Mouse (Mus musculus): ENCODE measurements at regions not wholly inside any gene's neighbourhood (a gene's known extent, or its start where the extent isn't known, plus 50 kb on each side); places are given as distances from the start of the nearest gene placed in this dataset.

DNA sequence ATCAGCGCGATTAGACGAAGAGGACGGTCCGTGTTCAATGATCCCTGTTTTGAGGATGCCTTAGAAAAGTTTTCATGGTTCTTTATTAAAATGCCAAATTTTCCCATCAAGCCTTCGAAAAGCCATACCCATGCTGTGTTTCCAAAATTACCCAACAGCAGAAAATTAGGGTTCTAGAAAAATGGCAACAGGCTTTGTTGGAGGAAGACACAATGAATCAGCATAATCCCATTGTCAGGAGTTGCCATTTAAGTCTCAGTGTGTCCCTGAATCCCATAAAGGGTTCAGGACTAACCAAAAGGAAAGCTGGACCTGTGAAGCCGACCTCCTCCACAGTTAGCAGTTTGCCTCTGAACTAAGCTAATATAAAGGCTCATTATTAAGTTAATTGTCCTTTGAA, 247.6 kb downstream of the Nr2f2 start:
- DNase-seq = no peak
- intact Hi-C loops (cut with DNase I) = loop anchor here (5.0 kb wide), 1 partner anchor 218 kb away; no protein-coding TSS in a partner anchor

DNA sequence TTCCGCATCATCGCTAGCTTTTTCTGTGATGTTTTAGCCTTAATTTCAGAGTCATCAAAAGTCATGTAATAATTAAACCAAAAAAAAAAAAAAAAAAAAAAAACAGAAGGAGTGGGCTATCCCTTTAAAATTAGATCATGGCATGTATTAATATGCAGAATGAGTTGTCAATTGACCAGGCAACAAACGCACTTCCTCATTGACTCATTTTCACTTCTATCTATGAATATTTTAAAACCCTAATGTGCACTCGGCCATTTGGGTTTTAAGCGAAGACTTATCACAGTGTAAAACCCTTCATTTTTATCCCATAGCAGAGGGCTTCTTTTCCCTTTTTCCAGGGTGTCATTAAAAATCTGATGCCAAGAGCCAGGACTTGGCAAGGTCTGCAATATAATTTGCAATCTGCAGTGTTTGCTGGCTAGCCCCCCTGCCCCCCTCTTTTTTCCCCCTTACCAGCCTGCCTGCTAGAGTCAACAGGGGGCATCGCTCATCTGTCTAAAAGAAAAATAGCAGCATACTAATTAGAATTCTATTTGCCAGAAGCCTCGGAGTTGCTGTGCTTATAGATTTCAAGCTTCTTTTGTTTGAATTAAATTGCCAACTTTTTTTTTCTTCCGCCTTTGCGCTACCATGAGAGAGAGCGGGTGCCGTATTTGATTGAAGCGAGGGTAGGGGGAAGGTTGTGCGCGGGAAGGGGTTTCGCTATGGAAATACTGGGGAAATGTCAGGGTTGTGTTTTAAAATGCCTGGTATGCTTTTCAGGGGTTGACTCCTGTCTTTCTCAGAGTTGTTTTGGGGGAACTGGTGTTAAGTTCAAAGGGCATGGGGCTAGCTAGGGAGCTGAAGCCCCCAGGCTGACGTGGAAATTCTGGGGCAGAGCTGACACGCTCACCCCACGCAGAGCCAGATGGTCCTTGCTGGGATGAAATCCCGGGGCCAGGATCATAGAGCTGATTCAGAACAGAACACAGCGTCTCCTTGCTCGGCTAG, 248.3 kb downstream of the Nr2f2 start:
- DNase-seq = no peak
- intact Hi-C loops (cut with DNase I) = loop anchor here (5.0 kb wide), 1 partner anchor 219 kb away; no protein-coding TSS in a partner anchor

DNA sequence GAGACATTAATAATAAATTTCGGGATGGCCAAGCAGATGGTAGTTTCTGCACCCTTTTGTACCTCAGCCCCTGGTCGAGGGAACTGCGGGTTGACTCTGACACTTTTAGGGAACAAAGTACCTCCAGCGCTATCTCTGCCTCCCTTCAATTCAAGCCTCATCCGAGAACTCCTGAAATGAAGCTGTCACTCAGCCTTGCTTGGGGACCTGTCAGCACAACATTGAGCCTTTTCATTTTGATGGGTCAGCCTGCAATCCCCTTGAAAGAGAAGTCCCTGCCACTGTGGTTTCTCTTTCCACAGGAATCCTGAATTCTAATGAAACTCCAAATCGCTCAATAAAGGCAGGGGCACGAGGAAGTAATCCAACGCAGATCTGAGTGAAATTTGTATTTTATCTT, 257.5 kb downstream of the Nr2f2 start:
- no peak for DNase-seq
- intact Hi-C loops (cut with DNase I) = no loop called here

DNA sequence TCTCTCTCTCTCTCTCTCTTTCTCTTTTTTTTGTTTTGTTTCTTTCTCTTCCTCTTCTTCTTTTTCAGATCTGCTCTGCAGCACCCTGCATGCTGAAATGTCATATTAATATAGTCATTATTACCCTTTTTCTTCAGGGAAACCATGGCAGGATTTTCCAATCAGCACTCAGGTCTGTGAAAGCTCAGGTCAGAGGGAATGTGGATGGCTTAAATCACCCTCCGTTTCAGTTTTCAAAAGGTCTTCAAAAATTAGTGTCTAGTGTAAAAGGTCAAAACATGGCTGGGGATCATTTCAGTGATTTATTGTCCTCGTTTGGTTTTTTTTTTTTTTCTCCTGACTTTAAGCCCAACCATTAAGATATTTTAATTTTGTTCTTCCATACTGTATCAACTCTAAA, 261.5 kb downstream of the Nr2f2 start:
- DNase-seq = no peak
- intact Hi-C loops (cut with DNase I) = no loop called here

DNA sequence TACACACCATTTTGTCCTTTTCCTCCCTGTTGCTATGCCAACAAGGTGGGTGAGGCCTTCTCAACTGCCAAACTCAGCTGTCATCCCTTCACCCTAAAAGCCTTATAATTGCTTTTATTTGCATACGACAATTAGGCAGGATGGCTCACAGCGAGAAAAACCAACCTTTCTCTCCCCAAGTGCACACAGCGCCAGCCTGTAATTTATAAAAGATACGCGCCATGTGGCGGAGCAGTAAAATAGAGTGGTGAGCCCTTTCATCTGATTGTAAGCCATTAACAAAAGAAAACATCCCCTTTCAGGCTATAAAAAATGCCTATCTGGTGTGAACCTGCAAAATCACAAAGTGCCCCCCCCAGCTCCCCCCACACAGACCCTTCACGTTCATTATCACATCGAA, 262.0 kb downstream of the Nr2f2 start:
- intact Hi-C loops (cut with DNase I) = no loop called here

DNA sequence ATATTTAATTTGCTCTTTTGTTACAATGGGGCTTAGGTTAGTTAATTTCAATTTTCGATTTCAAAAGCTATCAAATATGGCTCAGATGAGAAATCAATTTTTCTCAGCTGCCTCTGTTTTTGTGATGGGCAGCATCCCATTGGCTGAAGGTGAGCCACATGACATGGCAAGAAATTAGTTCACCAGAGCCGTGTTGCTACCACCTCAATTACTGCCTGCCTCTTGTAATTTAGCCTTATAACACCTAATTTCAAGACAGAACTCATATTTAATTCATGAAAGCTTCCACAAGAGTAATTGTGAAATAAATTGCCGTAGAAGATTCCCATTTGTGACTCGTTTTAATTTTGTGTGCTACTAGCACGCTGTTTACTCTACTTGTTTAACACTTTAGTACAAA, 262.9 kb downstream of the Nr2f2 start:
- intact Hi-C loops (cut with DNase I) = no loop called here
- DNase-seq = no peak

More for the DNA sequence above, 262.0 kb downstream of the Nr2f2 start:
- no peak for DNase-seq

DNA sequence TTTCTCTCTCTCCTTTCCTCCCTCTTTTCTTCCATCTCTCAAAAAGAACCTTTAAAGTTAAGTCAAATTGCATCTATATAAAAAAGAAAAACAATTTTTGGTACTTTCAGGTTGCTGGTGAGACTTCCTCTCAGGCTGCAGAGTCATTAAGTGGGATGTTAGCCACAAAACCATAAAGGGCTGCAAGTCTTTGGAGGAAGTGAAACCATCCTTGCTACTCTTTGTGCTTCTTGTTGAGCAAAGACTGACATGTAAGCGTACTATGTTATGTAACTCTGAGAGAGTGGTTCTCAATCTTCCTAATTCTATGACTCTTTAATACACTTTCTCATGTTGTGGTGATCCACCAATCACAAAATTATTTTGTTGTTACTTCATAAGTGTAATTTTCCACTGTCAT, 267.5 kb downstream of the Nr2f2 start:
- intact Hi-C loops (cut with DNase I) = no loop called here
- no peak for DNase-seq

DNA sequence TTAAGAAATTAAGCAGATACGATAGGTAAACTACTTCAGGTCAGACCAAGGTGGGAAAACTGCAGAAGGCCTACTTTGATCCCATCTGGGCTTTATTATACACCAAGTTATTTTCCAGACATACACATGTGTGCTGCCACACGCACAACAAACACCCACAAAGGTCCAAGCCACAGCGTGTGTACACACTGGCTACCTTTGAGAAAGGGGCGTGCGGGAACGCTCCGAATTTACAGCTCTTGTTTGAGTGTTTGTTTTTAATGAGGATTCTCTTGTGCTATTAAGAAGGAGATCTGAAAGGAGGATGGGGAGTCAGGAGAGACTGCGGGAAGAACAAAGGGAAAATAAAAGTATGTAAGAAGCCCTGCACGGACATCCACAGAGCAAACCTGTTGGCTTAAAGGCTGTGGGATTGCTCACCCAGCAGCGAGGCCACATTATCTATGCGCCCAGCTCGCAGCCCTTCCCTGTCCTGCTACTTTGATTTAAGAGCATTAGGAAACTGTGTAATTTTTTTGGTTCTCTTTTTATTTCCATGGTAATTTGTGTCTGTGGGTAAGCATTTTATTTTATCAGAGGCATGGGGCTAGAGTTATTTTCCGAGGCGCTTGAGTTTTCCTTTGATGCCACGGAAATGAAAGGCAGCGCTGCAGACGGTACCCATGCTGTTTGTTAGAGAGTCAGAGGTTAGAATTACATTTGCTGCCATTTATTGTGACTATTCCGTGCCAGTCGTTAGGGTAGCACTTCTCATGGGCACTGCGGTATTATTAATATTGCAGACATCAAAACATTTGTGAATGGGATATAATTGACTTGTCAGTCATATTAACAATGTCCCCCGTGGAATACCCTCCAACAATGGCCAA, 272.4 kb downstream of the Nr2f2 start:
- DNase-seq = no peak
- intact Hi-C loops (cut with DNase I) = no loop called here

DNA sequence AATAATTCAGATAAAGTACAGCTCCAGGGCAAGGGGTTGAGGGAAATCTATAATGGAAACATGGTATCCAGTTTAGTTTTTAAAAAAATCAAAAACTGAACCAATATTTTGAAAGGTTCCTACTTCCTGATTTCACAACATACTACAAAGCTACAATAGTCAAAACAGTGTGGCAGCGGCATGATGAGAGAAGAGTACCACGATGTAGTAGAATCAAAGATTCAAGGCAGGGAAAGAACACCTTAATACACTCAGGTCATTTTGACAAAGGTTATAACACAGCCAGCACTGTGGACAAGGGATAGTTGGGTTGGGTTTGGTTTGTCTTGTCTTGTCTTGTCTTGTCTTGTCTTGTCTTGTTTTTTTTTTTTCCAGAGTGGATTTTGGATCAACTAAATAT, 274.4 kb downstream of the Nr2f2 start:
- DNase-seq = no peak
- intact Hi-C loops (cut with DNase I) = no loop called here

DNA sequence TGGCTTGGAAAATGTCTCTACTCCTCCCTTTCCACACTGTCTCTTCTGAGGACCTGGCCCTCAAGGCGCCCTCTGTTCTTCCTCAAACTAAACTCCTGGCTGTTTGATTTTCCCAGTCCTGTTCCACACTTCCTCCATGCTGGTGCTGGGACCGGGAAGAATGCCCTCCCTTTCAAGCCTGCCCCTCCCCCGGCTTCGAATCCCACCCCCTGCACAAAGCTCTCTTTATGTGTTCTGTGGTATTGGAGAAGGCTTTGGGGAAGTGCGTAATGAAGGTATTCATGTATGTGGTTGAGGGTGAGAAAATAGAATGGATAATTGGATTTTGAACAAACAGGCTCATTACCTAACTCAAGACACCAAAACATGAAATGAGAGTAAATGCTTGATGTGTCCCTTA, 277.4 kb downstream of the Nr2f2 start:
- no peak for DNase-seq
- intact Hi-C loops (cut with DNase I) = no loop called here

DNA sequence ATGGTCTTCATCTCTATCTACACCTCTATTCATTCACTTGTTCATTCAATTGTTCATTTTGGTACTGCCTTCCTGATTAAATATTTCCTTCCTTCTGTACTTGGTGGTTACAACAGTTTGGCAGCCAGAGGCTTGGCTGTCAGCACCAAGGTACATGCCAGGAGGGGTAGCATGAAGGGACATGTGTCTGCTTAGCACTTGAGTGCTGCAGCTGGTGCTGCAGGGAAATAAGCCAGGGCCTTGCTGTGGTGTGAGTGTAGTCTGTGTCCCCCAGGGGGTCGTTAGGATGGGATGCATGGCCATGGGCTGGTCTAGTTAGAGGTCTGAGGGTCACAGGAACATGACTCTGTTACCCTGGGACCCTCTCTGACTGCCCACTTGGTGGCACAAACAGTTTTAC, 296.9 kb downstream of the Nr2f2 start:
- DNase-seq = peak; percentile 29 to 35
- intact Hi-C loops (cut with DNase I) = no loop called here

DNA sequence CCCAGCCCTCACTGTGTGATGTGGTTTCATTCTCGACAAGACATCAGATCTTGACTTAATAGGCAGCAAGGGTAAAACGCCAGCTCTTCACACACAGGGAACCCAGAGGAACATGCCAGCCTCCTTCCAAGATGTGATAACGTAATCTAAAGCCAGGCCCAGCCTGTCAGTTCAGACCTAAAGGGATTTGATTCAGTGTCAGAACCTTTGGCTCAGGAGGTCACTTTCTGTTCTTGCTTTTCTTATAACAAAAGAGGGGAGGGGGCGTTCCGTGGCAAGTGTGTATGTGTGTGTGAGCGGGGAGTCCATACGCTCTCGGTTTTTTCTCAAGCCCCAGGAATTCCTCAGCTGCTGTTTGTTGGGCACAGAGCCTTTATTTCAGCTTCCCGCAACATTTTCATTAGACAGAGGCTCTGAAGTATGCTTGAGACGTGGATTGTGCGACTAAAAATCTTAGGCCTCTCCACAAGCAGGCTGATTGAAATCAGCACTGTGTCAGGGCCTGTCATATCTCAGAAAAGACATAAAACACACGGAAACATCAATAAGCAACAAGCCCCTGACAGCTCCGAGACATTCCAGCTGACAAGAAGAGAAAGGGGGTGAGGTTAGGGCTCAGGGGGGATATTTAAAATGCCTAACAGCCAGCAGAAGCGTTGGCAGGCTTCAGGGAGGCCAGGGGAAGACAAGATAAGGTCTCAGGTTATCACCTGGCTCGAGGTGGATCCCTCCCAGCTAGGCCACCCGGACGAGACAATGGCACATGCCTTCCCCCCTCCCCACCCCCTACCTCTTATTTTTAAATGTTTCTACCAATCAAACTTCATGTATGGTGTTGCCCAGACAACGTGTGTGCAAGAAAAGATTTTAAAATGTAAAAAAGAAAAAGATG, 298.5 kb downstream of the Nr2f2 start:
- DNase-seq = no peak
- intact Hi-C loops (cut with DNase I) = no loop called here

DNA sequence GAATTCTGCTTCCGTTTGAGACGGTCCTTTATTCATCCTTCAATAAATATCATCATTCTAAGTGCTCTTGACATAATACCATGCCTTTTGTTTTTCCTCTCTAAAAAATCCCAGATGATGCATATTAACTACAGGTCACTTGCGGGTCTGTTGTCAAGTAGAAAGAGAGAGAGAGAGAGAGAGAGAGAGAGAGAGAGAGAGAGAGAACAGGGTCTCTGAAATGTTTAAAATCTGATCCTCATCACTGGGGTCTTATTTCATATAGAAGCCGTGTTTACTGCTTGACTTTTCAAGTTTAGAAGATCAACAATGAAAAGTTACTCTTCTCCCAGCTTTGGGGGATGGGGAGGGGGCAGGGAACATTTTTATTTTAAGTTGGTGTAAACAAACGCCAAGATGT, 299.5 kb downstream of the Nr2f2 start:
- intact Hi-C loops (cut with DNase I) = no loop called here
- DNase-seq = no peak

DNA sequence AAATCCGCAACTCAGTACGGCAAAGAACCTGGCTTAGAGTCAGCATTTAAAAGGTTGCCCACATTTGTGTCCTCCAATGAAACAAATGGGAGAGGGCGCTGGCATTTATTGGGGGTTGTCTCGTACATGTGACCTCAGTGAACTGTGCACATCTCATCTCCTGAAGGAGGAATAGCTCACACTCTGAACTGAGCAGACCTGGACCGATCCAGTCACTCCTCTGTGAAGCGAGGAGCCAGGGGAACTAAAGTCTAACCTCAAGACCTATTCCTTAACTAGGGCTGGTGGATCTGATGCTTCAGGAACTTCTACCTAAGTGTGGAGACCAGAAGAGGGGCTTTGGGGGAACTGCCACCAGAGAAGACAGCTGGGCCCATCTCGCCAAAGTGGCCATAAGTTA, 300.1 kb downstream of the Nr2f2 start:
- no peak for DNase-seq
- intact Hi-C loops (cut with DNase I) = no loop called here

DNA sequence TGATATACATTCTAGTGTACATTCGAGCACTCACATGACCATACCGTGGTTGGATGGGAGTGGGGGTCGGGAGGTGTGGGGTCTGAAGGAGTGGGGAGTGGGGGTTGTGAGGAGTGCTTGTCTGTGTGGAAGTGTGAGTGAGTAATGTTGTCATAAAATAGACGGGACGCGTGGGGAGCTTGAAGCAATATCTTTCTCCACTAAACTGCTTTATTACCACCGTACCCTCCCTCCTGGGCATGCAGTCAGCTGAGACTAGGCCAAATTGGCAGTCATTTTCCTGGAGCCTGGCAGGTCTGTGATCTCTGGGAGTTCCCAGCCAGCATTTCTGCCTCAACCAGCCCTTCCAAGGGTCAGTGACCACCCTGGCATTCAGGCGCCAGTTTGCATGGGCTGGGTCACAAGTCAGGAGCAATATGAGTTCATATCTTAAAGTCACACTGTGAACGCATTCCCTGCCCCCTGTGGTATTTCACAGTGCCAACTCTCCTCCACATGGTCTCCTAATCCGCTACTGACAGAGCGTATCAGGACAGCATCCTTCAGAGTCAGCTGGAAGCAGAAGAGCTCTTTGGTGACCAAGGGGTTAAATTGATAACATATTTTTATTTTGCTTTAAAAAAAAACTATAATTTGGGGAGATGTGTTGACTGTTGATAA, 300.9 kb downstream of the Nr2f2 start:
- intact Hi-C loops (cut with DNase I) = no loop called here
- peak; percentile 20 to 21 for DNase-seq

DNA sequence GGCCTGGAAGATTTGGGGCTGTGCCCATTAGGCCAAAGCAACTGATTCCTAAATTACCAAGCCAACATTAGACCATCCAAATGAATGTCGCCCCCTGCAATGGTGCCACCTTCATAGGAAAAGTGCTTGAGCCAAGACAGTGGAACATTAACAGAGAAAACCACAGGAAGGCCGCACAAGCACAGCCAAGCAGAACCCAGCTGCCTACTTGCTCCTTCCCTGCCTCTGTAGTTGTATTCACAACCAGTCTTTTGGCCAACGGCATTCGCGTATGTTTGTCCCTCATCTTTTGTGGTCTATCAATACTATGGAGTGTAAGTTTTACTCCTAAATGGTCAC, 319.2 kb downstream of the Nr2f2 start:
- no peak for DNase-seq
- intact Hi-C loops (cut with DNase I) = no loop called here

DNA sequence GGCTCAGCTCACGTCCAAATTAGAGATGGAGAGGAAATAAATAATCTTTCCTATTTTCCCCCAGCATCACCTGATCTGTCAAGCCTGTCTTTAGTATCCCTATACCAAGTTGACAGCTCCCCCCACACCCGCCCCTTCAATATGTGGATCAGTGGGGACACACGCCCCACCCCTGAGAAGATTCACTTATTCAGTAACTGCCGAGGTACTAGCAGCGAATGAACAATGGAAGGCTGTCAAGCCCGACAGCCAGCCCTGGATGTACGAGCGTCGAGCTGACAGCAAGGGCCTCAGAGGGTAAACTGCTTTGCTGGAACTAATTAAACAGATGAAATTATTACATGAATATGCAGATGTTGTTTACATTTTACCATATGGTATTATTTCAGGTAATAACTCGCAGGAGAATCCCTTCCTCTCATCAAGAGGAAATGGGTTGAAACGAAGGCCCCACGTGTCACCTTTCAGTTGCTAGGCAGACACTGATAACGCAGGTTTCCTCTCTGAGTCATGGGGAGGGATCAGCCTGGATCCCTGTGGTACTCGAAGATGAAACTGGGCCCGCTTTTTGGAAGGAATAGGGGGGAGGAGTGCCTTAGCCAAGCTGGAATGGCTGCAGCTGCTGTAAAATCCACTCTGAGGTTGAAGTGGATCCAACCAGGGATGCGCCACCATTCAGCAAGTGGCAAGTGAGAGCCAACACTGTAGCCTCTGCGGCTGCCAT, 319.7 kb downstream of the Nr2f2 start:
- DNase-seq = no peak
- intact Hi-C loops (cut with DNase I) = no loop called here

DNA sequence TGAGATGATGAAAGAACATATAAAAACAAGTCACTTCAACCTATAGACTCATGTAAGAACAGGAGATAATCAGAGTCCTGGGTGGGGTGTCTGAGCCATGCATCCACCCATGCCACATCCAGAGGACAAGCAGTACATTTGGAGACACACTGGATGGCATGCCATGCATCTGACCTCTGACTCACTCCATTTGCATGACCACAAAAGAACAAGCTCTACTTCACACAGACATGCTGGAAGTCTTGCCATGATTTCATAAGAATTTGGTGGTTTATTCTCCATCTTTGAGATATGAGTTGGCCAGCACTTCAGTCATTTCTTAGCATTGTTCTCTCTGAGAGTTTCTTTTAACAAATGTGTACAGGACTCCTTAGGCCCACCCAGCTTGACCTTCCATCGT, 329.5 kb downstream of the Nr2f2 start:
- intact Hi-C loops (cut with DNase I) = no loop called here
- no peak for DNase-seq

DNA sequence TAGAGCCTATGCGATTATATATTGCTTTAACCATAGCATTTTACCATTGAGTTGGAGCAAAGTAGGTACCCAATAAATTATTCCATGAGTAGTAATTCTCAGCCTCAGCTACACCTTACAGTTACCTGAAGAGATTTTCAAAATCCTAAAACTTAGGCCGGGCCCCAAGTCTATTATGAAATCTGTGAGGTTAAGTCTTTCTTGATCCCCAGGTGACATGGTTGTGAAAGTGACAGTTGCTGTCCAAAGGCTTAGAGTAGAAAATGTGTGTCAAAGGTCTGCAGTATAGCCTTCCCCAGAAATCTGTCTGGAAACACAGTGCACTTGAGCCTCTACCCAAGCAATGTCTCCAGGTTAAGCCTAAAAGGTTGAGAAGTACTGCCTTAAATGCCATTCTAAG, 333.7 kb downstream of the Nr2f2 start:
- intact Hi-C loops (cut with DNase I) = no loop called here
- DNase-seq = no peak

DNA sequence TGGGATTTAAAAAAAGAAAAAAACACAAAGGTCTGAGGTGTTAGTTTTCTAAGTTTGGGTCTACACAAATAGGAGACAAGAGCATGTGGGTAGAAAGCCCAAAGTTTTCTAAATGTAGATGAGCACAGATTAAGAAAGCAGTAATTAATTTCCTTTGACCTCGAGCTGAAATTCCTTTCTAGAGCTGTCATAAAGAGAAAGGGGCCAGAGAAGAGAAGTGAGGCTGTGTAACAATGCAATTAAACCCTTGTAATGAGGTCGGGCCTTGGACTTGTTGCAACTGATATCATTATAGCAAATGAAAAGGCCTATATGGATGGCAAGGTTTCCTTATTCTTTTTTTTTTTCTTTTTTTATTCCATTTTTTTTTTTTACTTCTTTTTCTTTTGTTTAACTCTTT, 337.2 kb downstream of the Nr2f2 start:
- no peak for DNase-seq

More for the DNA sequence above, 337.2 kb downstream of the Nr2f2 start:
- intact Hi-C loops (cut with DNase I) = no loop called here

Data from heart, postnatal 10 days (tissue).